ENCODE assay signal across 8 mouse cellular contexts in genomic region chr6:67228459-67229107, GRCm38 (mm10). TPM values are rescaled to one million over a fixed set of nuclear protein-coding genes. Genes with fewer than 3 reads are reported as not detected.
DNase-seq lines count a peak whose midpoint lies in the region; ATAC-seq and TF ChIP-seq lines count a peak whose summit lies in the region.

No protein-coding gene starts in this region.

- H3K9ac ChIP-seq in heart, adult 2 months (ENCODE audit: low read depth, low read length) = peak overlapping the region; percentile 47
- no peak overlapping the region for H3K9ac ChIP-seq in kidney, embryonic 14.5 days (ENCODE audit: low read depth, low read length)

- intact Hi-C loops in heart, adult 2 months (cut with DNase I) = loop anchor here (2.0 kb wide), 1 partner anchor 38 kb away; no protein-coding TSS in a partner anchor

- no peaks in the 10 kb centered on the region for H3K79me2 ChIP-seq in heart, adult 2 months (replicated peaks; ENCODE audit: control insufficient read depth, insufficient read depth, low read length)

- 0 out of 2 replicates have a peak, but pooled peaks have one; percentile 40 for TF ChIP-seq EP300 in heart, adult 2 months (IDR thresholded peaks at IDR 0.05; ENCODE audit: insufficient read depth, low read depth, low read length)

- no peaks in the 10 kb centered on the region for H3K27me3 ChIP-seq in heart, adult 2 months (ENCODE audit: control insufficient read depth, insufficient read depth, low read length)
- no peaks in the 10 kb centered on the region for H3K27me3 ChIP-seq in kidney, embryonic 14.5 days (ENCODE audit: control insufficient read depth, insufficient read depth, low read length)

- H3K4me2 ChIP-seq in kidney, embryonic 14.5 days (replicated peaks; ENCODE audit: low read depth, low read length) = peak overlapping the region; percentile 41

- TF ChIP-seq CTCF in heart, adult 2 months (IDR thresholded peaks at IDR 0.05) = no peak

- peak; percentile 41; the same call in 1 of the 2 replicates for TF ChIP-seq POLR2A in heart, adult 2 months (IDR thresholded peaks at IDR 0.05; ENCODE audit: insufficient read depth, low read depth, low read length)

- H3K27ac ChIP-seq in heart, adult 2 months = peak overlapping the region; percentile 87
- H3K27ac ChIP-seq in kidney, embryonic 14.5 days (ENCODE audit: low read depth, low read length) = no peak overlapping the region

- H3K4me3 ChIP-seq in heart, adult 2 months = peak overlapping the region; percentile 14
- peak overlapping the region; percentile 6; the same call in 1 of the 2 replicates for H3K4me3 ChIP-seq in kidney, embryonic 14.5 days (ENCODE audit: low read length)

- H3K36me3 ChIP-seq in heart, adult 2 months (ENCODE audit: control insufficient read depth, insufficient read depth, low read length) = peaks cover 2% of the 10 kb centered on the region; the same call in 1 of the 2 replicates
- H3K36me3 ChIP-seq in kidney, embryonic 14.5 days (ENCODE audit: control insufficient read depth, insufficient read depth, low read length) = no peaks in the 10 kb centered on the region

- 0 out of 2 replicates have a peak, but pooled peaks cover 2% of the 10 kb centered on the region for H3K4me1 ChIP-seq in heart, adult 2 months (ENCODE audit: control insufficient read depth, insufficient read depth, low read length)
- H3K4me1 ChIP-seq in kidney, embryonic 14.5 days (ENCODE audit: control insufficient read depth, insufficient read depth, low read length) = 0 out of 2 replicates have a peak, but pooled peaks cover 3% of the 10 kb centered on the region

- WGBS in heart, adult 2 months = 8% methylated on average over 18 of the region's 18 CpGs
- WGBS in kidney, embryonic 14.5 days = 12% methylated on average over 18 of the region's 18 CpGs

- peak; percentile 64 for ATAC-seq in kidney, embryonic 14.5 days (ENCODE audit: low FRiP score, low TSS enrichment)
- 0 out of 2 replicates have a peak, but pooled peaks have one; percentile 15 for ATAC-seq in megakaryocyte progenitor cell, adult 5-6 weeks (replicated peaks; ENCODE audit: poor library complexity)

- H3K9me3 ChIP-seq in kidney, embryonic 14.5 days (ENCODE audit: control insufficient read depth, low read length) = no peaks in the 10 kb centered on the region

- DNase-seq in kidney, adult 18-20 months = peak; percentile 20
- DNase-seq in kidney, postnatal 14 days = no peak
- DNase-seq in embryo, embryonic 10 days (ENCODE audit: low spot score) = peak; percentile 24
- DNase-seq in heart, adult 2 months = peak; percentile 47 to 50
- DNase-seq in yolk sac, embryonic 10.5 days (ENCODE audit: low spot score) = peak; percentile 4
- DNase-seq in thymus, postnatal 14 days = no peak

RNA-seq across cellular contexts. Expression of gene Serbp1, which starts 9.4 kb away (rescaled TPM):
- 100 to 1,000 TPM; 196 to 227 TPM for total RNA-seq in heart, adult 2 months (2021)
- 53.6 and 62.3 TPM in 2 replicates for polyA plus RNA-seq in heart, adult 2 months (2012; rRNA removed)
- 546 and 649 TPM in 2 replicates for polyA plus RNA-seq in kidney, embryonic 14.5 days (2014; fragmentation: Nextera tagmentation; extraction: Ambion mirVana)
- total RNA-seq in megakaryocyte progenitor cell, adult 5-6 weeks (2015) = 1,237 and 1,242 TPM in 2 replicates
- 2,350 and 2,917 TPM in 2 replicates for total RNA-seq in megakaryocyte progenitor cell, adult 5-6 weeks (2017)

Comparison
In these comparisons a context has a peak if more than half of its experiments do, and no peak if none do; other contexts are left out.
1. DNase-seq: peak in kidney, adult 18-20 months (single experiment), embryo, embryonic 10 days (single experiment), heart, adult 2 months (2 of 2) and yolk sac, embryonic 10.5 days (single experiment); none in kidney, postnatal 14 days (single experiment) and thymus, postnatal 14 days (single experiment).
2. RNA of gene Serbp1, which starts 9.4 kb away (total RNA-seq): 1,237 to 2,917 TPM in megakaryocyte progenitor cell, adult 5-6 weeks; 196 to 227 TPM in heart, adult 2 months; every median in the first group is over 4 times any median in the second.